In genomic region chr14:105895961-105896651, GRCm38 (mm10) we compare ENCODE assay signal across 8 mouse cellular contexts. TPM values are rescaled to one million over a fixed set of nuclear protein-coding genes. Genes with fewer than 3 reads are reported as not detected.
A peak's percentile ranks its signal among the peaks of the same experiment; 100 is the strongest.
DNase-seq lines count a peak whose midpoint lies in the region; ATAC-seq and TF ChIP-seq lines count a peak whose summit lies in the region.

No protein-coding gene starts in this region.

- H3K4me2 ChIP-seq in hindbrain, embryonic 11.5 days (replicated peaks; ENCODE audit: low read depth, low read length), result peak overlapping the region; percentile 86

- peak overlapping the region; percentile 95 for H3K4me3 ChIP-seq in cerebellum, adult 2 months (replicated peaks; ENCODE audit: insufficient read depth, low read depth, low read length)
- H3K4me3 ChIP-seq in hindbrain, embryonic 11.5 days (ENCODE audit: low read depth, low read length), result peak overlapping the region; percentile 90
- H3K4me3 ChIP-seq in left cerebral cortex, adult 2 months, result peak overlapping the region; percentile 57

- H3K9ac ChIP-seq in hindbrain, embryonic 11.5 days (ENCODE audit: low read depth, low read length), result peak overlapping the region; percentile 90

- peaks cover 5% of the 10 kb centered on the region; the same call in 1 of the 2 replicates for H3K4me1 ChIP-seq in cerebellum, adult 2 months (ENCODE audit: control insufficient read depth, insufficient read depth, low read length)
- H3K4me1 ChIP-seq in hindbrain, embryonic 11.5 days (replicated peaks; ENCODE audit: control insufficient read depth, insufficient read depth, low read length), result 0 out of 2 replicates have a peak, but pooled peaks cover 2% of the 10 kb centered on the region

- peak; percentile 47 for DNase-seq in Muller cell, postnatal 12 days (ENCODE audit: inconsistent ontology term)
- DNase-seq in cerebellum, adult 2 months, result peak; percentile 82 to 83
- DNase-seq in frontal cortex, postnatal 10 days (ENCODE audit: low spot score in 2 of 2), result peak; percentile 21 to 41
- peak; percentile 75 for DNase-seq in hindbrain, embryonic 11.5 days (ENCODE audit: low spot score)
- DNase-seq in left cerebral cortex, adult 2 months (ENCODE audit: extremely low spot score in 1 of 2, low spot score in 2 of 2), result peak; percentile 48 to 54
- DNase-seq in lung, postnatal 36 days, result peak; percentile 64
- DNase-seq in retina, adult 2 months (ENCODE audit: low read depth, low spot score), result peak; percentile 29
- DNase-seq in urinary bladder, postnatal 14 days (ENCODE audit: low spot score), result peak; percentile 51

- TF ChIP-seq CTCF in cerebellum, adult 2 months (IDR thresholded peaks at IDR 0.05; ENCODE audit: borderline replicate concordance, insufficient read depth, low read depth, low read length), result no peak
- TF ChIP-seq CTCF in left cerebral cortex, adult 2 months (IDR thresholded peaks at IDR 0.05), result no peak

- TF ChIP-seq POLR2A in cerebellum, adult 2 months (IDR thresholded peaks at IDR 0.05; ENCODE audit: borderline replicate concordance, insufficient read depth, low read length), result 0 out of 2 replicates have a peak, but pooled peaks have one; percentile 24

- no peaks in the 10 kb centered on the region for H3K9me3 ChIP-seq in hindbrain, embryonic 11.5 days (ENCODE audit: control insufficient read depth, low read length)

- intact Hi-C loops in left cerebral cortex, adult 2 months (cut with DNase I), result loop anchor here (2.0 to 10.0 kb wide), 9 partner anchors 114 to 721 kb away; partner anchors contain the start of gene Rbm26

- no peak for ATAC-seq in hindbrain, embryonic 11.5 days (ENCODE audit: low FRiP score)

- under 1% methylated on average over 50 of the region's 50 CpGs for WGBS in cerebellum, adult 2 months
- under 1% methylated on average over 50 of the region's 50 CpGs for WGBS in hindbrain, embryonic 11.5 days

- H3K36me3 ChIP-seq in hindbrain, embryonic 11.5 days (ENCODE audit: control insufficient read depth, insufficient read depth, low read length), result no peaks in the 10 kb centered on the region

- peak overlapping the region; percentile 86 for H3K27ac ChIP-seq in cerebellum, adult 2 months (ENCODE audit: insufficient read depth, low read length)
- peak overlapping the region; percentile 100 for H3K27ac ChIP-seq in hindbrain, embryonic 11.5 days (ENCODE audit: low read depth, low read length)
- H3K27ac ChIP-seq in left cerebral cortex, adult 2 months, result peak overlapping the region; percentile 99

- H3K27me3 ChIP-seq in cerebellum, adult 2 months (ENCODE audit: control insufficient read depth, insufficient read depth, low read length), result no peaks in the 10 kb centered on the region
- no peaks in the 10 kb centered on the region for H3K27me3 ChIP-seq in hindbrain, embryonic 11.5 days (ENCODE audit: control insufficient read depth, insufficient read depth, low read length)

RNA-seq across cellular contexts. Expression of gene Spry2, which starts 0.5 kb away (rescaled TPM):
- polyA plus RNA-seq in cerebellum, adult 2 months (2012; rRNA removed), result 38.1 and 39.8 TPM in 2 replicates
- polyA plus RNA-seq in hindbrain, embryonic 11.5 days (2014; fragmentation: Nextera tagmentation; extraction: Ambion mirVana), result 37.4 and 37.7 TPM in 2 replicates
- total RNA-seq in left cerebral cortex, adult 2 months (2021), result 100 to 1,000 TPM in 1 of 2 experiments, 10 to 100 TPM in 1; 96.2 to 102 TPM

Comparison
In these comparisons a context has a peak if more than half of its experiments do, and no peak if none do; other contexts are left out.
1. DNase-seq: peak in every context shown above with its lines; median percentile 82 in cerebellum, adult 2 months; 75 in hindbrain, embryonic 11.5 days; 64 in lung, postnatal 36 days; 51 in left cerebral cortex, adult 2 months; 51 in urinary bladder, postnatal 14 days; 47 in Muller cell, postnatal 12 days; 31 in frontal cortex, postnatal 10 days; 29 in retina, adult 2 months.